Mouse (Mus musculus) testis, adult 10 weeks (tissue): ENCODE measurements around the gene Anxa10. TPM values are rescaled to one million over a fixed set of nuclear protein-coding genes. Genes with fewer than 3 reads are reported as not detected.

Experiments
- polyA plus RNA-seq: library from polyadenylated mRNA; stranded (reverse); fragments of 350-450 nt; fragmentation: Illumina TruSeq; extraction: RNeasy Lipid Tissue Mini Kit (QIAGEN cat#74804); gene quantifications from one replicate; pipeline ENCODE4 v1.2.3, GENCODE M21; 2014; ENCODE audit warnings: low read depth, low replicate concordance

The Anxa10 gene
- not detected for polyA plus RNA-seq

GRCm38 (mm10) chr8:62123098-62123497 lies at the start of gene Anxa10:
Anxa10 (minus strand) TSS chr8:62123150.

Other genes with a start within 250 kb of the Anxa10 start
- gene Palld, start 220.5 kb downstream of the Anxa10 start, polyA plus RNA-seq: 9.0 TPM
- 3.6 TPM for gene Ddx60, start 195.1 kb downstream of the Anxa10 start, polyA plus RNA-seq